Mouse (Mus musculus): ENCODE data around the gene Nat8l. TPM values are rescaled to one million over a fixed set of nuclear protein-coding genes. Genes with fewer than 3 reads are reported as not detected.

Gene Nat8l
- polyA plus RNA-seq, 1 experiment from 2014 or later = 0.25 TPM

DNA sequence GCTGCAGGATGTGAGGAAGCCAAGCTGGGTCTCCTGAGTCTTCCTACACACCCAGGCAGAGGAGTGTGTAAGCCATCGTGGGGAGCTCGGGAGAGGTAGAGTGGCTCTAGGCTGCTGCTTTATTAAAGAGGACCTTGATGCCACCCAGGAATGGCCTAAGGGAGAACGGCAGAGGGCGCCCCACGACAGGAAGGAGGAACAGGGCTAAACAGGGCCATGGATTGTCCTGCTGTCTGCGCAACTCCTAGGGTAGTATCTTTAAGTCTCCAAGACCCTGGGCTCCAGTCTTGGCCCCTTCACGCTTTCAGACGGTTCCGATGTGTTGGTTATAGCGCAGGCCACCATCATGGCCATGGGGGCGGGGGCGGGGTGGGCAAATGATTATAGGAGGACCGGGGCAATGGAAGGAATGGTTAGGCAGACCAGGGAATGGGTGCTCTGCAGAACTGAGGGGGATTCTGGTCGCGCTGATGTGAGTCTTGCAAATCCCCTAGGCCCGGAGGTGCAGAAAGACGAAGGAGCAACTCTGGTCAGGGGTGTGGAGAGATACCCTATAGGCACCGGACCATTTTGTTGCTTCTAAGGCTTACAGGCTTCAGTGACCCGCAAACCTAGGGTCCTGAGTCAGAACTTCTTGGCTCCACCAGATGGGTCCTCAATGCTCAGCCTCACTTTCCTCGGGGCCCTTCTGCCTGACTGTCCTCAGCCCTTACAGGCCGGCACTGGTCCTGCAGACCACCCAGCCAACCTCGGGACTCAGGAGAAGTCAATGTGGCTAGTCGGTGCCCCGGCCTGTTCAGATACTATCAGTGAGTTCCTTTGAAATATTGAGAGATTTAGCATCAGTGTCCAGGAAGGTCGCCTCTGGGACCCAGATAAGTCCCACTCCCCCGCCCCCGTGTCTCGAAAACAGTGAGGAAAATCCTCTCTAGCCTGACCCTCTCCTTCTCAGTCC is 836 bp upstream of the Nat8l start:
- H3K4me3 ChIP-seq (replicated peaks; ENCODE audit: low read depth, low read length) = no peak overlapping the region
- peak; percentile 64 for TF ChIP-seq CTCF (IDR thresholded peaks at IDR 0.05; ENCODE audit: low read depth)
- H3K27me3 ChIP-seq (ENCODE audit: insufficient read depth, low read length) = peaks cover 52% of the 10 kb centered on the region
- peak; percentile 46 for DNase-seq (ENCODE audit: low spot score)
- H3K27ac ChIP-seq = no peak overlapping the region
- H3K4me2 ChIP-seq (ENCODE audit: low read length) = peak overlapping the region; percentile 97
- WGBS = 29% methylated on average over 28 of the region's 28 CpGs
- peaks cover 17% of the 10 kb centered on the region; the same call in 1 of the 2 replicates for H3K4me1 ChIP-seq (replicated peaks; ENCODE audit: insufficient read depth, low read length)
- no peak overlapping the region for H3K9ac ChIP-seq (ENCODE audit: low read depth, low read length)
- peak; percentile 26; the same call in 1 of the 2 replicates for ATAC-seq (replicated peaks; ENCODE audit: low FRiP score, low read depth)
- H3K36me3 ChIP-seq (ENCODE audit: insufficient read depth, low read length) = no peaks in the 10 kb centered on the region
- H3K9me3 ChIP-seq (replicated peaks; ENCODE audit: low read length) = no peaks in the 10 kb centered on the region

DNA sequence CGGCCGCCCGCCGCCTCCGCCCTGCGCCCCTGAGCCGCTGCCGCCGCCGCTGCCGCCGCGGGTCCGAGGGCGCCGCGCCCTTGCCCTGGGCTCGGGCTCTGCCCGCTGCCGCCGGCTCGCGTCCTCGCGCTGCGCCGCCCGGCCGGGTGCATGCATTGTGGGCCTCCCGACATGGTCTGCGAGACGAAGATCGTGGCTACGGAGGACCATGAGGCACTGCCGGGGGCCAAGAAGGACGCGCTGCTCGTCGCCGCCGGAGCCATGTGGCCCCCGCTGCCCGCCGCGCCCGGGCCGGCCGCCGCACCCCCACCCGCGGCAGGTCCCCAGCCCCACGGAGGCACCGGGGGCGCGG is 886 bp downstream of the Nat8l start:
- Histone ChIP-seq H3K4me3 (replicated peaks; ENCODE audit: low read depth, low read length) (peak overlapping the region; percentile 50), H3K4me1 (replicated peaks; ENCODE audit: insufficient read depth, low read length) (peaks cover 17% of the 10 kb centered on the region; the same call in 1 of the 2 replicates), H3K9ac (ENCODE audit: low read depth, low read length) (0 out of 2 replicates have a peak overlapping the region, but pooled peaks have one; percentile 37), H3K36me3 (ENCODE audit: insufficient read depth, low read length) (no peaks in the 10 kb centered on the region), H3K4me2 (ENCODE audit: low read length) (peak overlapping the region; percentile 97), H3K9me3 (replicated peaks; ENCODE audit: low read length) (no peaks in the 10 kb centered on the region), H3K27me3 (ENCODE audit: insufficient read depth, low read length) (peaks cover 52% of the 10 kb centered on the region), H3K27ac (no peak overlapping the region)
- DNase-seq (ENCODE audit: low spot score) (peak; percentile 20), ATAC-seq (replicated peaks; ENCODE audit: low FRiP score, low read depth) (no peak)
- WGBS = under 1% methylated on average over 54 of the region's 55 CpGs
- no peak for TF ChIP-seq CTCF (IDR thresholded peaks at IDR 0.05; ENCODE audit: low read depth)

DNA sequence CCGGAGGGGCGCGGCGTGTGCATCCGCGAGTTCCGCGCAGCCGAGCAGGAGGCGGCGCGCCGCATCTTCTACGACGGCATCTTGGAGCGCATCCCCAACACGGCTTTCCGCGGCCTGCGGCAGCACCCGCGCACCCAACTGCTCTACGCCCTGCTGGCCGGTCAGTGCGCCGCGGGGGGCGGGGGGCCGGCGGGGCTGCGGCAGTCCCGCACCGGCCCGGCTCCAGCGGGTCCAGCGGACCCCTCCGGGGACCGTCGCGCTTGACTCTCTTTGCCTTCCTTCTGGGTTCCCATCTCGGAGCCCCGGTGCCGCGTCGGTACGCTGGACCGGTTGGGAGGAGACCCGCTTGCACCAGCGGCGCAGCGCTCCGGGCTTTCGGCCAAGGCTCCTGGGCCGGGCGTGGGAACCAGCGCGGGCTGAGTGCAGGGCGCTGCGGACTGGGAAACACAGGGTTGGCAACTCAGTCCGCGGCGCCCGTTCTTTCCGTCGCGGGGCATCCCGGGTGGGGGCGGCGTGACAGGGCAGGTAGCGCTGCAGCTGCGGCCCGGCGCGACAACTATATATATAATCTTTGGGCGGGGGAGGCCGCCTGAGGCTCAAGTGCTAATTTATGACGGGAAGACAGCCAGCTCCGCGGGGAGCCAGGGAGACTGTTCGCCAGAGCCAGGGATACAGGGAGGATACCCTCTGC is 1.4 kb downstream of the Nat8l start:
- Histone ChIP-seq H3K36me3 (ENCODE audit: insufficient read depth, low read length) (no peaks in the 10 kb centered on the region), H3K9ac (ENCODE audit: low read depth, low read length) (peak overlapping the region; percentile 37; the same call in 1 of the 2 replicates), H3K27me3 (ENCODE audit: insufficient read depth, low read length) (peaks cover 52% of the 10 kb centered on the region), H3K9me3 (replicated peaks; ENCODE audit: low read length) (no peaks in the 10 kb centered on the region), H3K4me3 (replicated peaks; ENCODE audit: low read depth, low read length) (peak overlapping the region; percentile 50), H3K4me1 (replicated peaks; ENCODE audit: insufficient read depth, low read length) (peaks cover 17% of the 10 kb centered on the region; the same call in 1 of the 2 replicates), H3K4me2 (ENCODE audit: low read length) (peak overlapping the region; percentile 97), H3K27ac (no peak overlapping the region)
- peak; percentile 25 for DNase-seq (ENCODE audit: low spot score)
- ATAC-seq (replicated peaks; ENCODE audit: low FRiP score, low read depth) = no peak
- WGBS = under 1% methylated on average over 80 of the region's 80 CpGs
- TF ChIP-seq CTCF (IDR thresholded peaks at IDR 0.05; ENCODE audit: low read depth) = no peak

DNA sequence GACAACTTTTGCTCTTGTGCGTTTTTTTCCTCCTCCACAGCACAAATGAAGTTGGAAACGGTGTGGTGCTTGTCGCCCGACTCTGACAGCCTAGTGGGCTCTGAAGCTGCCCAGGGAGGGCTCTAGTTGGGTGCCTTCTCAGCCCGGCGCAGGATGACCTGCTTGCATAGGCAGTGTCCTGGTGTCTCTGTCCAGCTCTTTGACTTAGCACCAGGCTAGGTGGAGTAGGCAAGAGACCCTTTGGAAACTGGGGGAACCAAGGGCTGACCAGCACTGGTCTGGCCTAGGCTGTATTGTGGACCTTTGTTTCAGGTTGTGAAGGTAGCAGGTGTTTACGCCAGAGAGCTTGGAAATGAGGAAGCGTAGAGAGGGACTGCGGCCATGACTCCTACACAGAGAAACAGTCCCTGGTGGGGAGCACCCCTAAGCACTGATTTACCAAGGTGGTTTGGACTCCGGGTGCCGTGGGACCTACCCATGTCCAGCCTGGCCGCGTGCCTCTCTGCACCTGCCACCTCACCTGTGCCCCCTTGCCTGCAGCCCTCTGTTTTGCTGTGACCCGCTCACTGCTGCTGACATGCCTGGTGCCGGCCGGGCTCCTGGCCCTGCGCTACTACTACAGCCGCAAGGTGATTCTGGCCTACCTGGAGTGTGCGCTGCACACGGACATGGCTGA is 2.2 kb downstream of the Nat8l start:
- no peak overlapping the region for H3K27ac ChIP-seq
- H3K4me2 ChIP-seq (ENCODE audit: low read length) = peak overlapping the region; percentile 97
- H3K4me1 ChIP-seq (replicated peaks; ENCODE audit: insufficient read depth, low read length) = peaks cover 17% of the 10 kb centered on the region; the same call in 1 of the 2 replicates
- no peaks in the 10 kb centered on the region for H3K36me3 ChIP-seq (ENCODE audit: insufficient read depth, low read length)
- no peaks in the 10 kb centered on the region for H3K9me3 ChIP-seq (replicated peaks; ENCODE audit: low read length)
- H3K4me3 ChIP-seq (replicated peaks; ENCODE audit: low read depth, low read length) = peak overlapping the region; percentile 50; the same call in 1 of the 2 replicates
- DNase-seq (ENCODE audit: low spot score) (no peak), ATAC-seq (replicated peaks; ENCODE audit: low FRiP score, low read depth) (no peak)
- WGBS = 72% methylated on average over 20 of the region's 20 CpGs
- H3K27me3 ChIP-seq (ENCODE audit: insufficient read depth, low read length) = peaks cover 52% of the 10 kb centered on the region
- no peak overlapping the region for H3K9ac ChIP-seq (ENCODE audit: low read depth, low read length)
- TF ChIP-seq CTCF (IDR thresholded peaks at IDR 0.05; ENCODE audit: low read depth) = no peak

DNA sequence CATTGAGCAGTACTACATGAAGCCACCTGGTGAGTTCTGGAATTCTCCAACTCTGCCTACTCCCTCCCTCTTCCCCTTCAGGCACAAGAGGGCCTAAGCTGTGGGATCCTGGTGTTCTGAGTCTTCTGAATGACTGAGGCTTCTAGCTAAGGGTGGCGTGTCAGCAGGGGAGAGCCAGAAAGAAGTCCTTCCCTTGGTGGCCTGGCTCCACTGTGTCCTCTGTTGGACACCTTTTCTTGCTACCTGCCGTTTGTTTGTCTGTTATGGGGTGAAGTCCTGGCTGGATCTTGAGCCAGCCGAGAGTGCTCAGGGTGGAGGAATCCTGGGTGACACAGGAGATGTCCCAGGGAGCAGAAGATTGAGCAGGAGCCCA is 2.7 kb downstream of the Nat8l start:
- ATAC-seq (replicated peaks; ENCODE audit: low FRiP score, low read depth) = no peak
- Histone ChIP-seq H3K4me2 (ENCODE audit: low read length) (no peak overlapping the region), H3K27me3 (ENCODE audit: insufficient read depth, low read length) (peaks cover 52% of the 10 kb centered on the region), H3K9me3 (replicated peaks; ENCODE audit: low read length) (no peaks in the 10 kb centered on the region), H3K4me1 (replicated peaks; ENCODE audit: insufficient read depth, low read length) (peaks cover 17% of the 10 kb centered on the region; the same call in 1 of the 2 replicates), H3K36me3 (ENCODE audit: insufficient read depth, low read length) (no peaks in the 10 kb centered on the region), H3K9ac (ENCODE audit: low read depth, low read length) (no peak overlapping the region), H3K4me3 (replicated peaks; ENCODE audit: low read depth, low read length) (no peak overlapping the region), H3K27ac (no peak overlapping the region)
- DNase-seq (ENCODE audit: low spot score) = no peak
- 94% methylated on average over 3 of the region's 3 CpGs for WGBS
- TF ChIP-seq CTCF (IDR thresholded peaks at IDR 0.05; ENCODE audit: low read depth) = no peak

Measured in kidney, postnatal 0 days (tissue).